Mouse (Mus musculus): Measurements from ENCODE around the gene B4galt3.

DNA sequence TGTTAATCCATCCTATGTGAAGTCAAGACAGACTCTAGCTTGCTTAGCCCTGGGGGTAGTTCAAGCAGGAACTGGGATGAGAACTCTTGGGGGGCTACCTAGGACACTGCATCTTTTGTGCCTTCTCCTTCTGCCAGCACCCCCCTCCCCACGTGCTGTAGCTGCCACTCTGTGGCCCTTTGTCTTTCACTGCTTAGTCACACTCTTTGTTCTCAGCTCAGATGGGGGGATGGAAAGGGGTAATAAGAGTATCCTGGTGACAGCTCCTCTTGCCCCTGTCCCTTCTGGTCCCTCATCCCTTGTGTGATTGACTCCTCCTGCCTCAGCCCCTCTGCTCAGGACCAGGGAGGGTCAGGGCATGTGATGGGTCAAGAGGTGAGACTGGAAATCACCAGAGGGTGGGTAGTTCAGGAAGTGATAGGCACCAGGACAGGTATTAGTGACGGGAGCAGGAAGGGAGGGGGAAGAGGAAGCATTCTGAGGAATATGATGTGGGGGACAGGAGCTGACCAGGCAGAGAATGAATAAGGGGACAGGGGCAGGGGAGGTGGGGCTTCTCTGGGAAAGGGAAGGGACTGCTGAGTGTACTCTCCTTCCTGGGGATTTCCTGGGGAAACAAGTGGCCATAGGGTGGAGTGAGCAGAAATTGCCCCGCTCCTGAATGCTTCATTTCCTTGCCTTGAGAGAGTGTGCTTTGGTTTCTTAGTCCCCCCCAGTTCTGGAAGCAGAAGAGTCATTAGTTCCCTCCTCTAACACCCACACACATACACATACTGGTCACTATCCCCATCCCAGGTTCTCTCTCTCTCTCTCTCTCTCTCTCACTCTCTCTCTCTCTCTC is 21.5 kb upstream of the B4galt3 start:
- TF ChIP-seq CTCF (IDR thresholded peaks at IDR 0.05; ENCODE audit: low read depth, low read length) (no peak), POLR2A (IDR thresholded peaks at IDR 0.05; ENCODE audit: insufficient read depth, low read length) (no peak)
